Mouse (Mus musculus) myocyte (in vitro differentiated cells): ENCODE data around the gene Etv1. TPM values are rescaled to one million over a fixed set of nuclear protein-coding genes. Genes with fewer than 3 reads are reported as not detected.

Source experiments
- H3K27me3 ChIP-seq: one replicate; pipeline ENCODE4 v1.6.1; 2011; ENCODE audit not compliant: control insufficient read depth, insufficient read depth, insufficient read length
- H3K36me3 ChIP-seq: one replicate; pipeline ENCODE4 v1.6.1; 2011; ENCODE audit not compliant: control insufficient read depth, insufficient read depth
- H3K4me2 ChIP-seq: one replicate; pipeline ENCODE4 v1.6.1; 2011; ENCODE audit warnings: low read depth, control low read depth
- H3K4me3 ChIP-seq: one replicate; pipeline ENCODE4 v1.5.1; 2011; ENCODE audit warnings: mild to moderate bottlenecking, control low read depth, moderate library complexity
- H3K79me2 ChIP-seq: one replicate; pipeline ENCODE4 v1.6.1; 2011; ENCODE audit not compliant: control insufficient read depth, insufficient read depth
- H3ac ChIP-seq: one replicate; pipeline ENCODE4 v1.6.1; 2011; ENCODE audit not compliant: control insufficient read depth, insufficient read length
- CEBPB ChIP-seq: IDR thresholded peaks from 2 replicates; pipeline ENCODE4 v1.6.1; 2011; ENCODE audit warnings: mild to moderate bottlenecking, moderate library complexity; ENCODE audit not compliant: poor library complexity, insufficient read depth, severe bottlenecking
- E2F4 ChIP-seq: IDR thresholded peaks from one replicate; pipeline ENCODE4 v1.6.1; 2011; ENCODE audit warnings: mild to moderate bottlenecking, control low read depth, moderate library complexity; ENCODE audit not compliant: insufficient read depth
- MAX ChIP-seq: IDR thresholded peaks from one replicate; pipeline ENCODE4 v1.6.1; 2011; ENCODE audit warnings: low read depth, mild to moderate bottlenecking, control low read depth
- MYOD1 ChIP-seq, 3 experiments: IDR thresholded peaks; one replicate each; pipeline ENCODE4 v1.6.1; 2011; ENCODE audit warnings: control low read depth in 2 of 3, low read depth in 2 of 3, mild to moderate bottlenecking in 2 of 3, moderate library complexity in 1 of 3; ENCODE audit not compliant: insufficient read length in 2 of 3, control insufficient read depth in 1 of 3
- MYOG ChIP-seq, 3 experiments: IDR thresholded peaks; one replicate each; pipeline ENCODE4 v1.6.1; 2011; ENCODE audit warnings: control low read depth in 2 of 3, low read depth in 2 of 3, mild to moderate bottlenecking in 2 of 3; ENCODE audit not compliant: insufficient read length in 2 of 3, control insufficient read depth in 1 of 3, insufficient read depth in 1 of 3
- POLR2A ChIP-seq: IDR thresholded peaks from one replicate; pipeline ENCODE4 v1.6.1; 2011; ENCODE audit warnings: low read depth, mild to moderate bottlenecking, control low read depth, moderate library complexity; ENCODE audit not compliant: insufficient read length
- POLR2AphosphoS2 ChIP-seq: IDR thresholded peaks from one replicate; pipeline ENCODE4 v1.6.1; 2011; ENCODE audit warnings: low read depth, control low read depth; ENCODE audit not compliant: insufficient read length
- REST ChIP-seq: IDR thresholded peaks from one replicate; pipeline ENCODE4 v1.6.1; 2011; ENCODE audit warnings: mild to moderate bottlenecking, control low read depth, moderate library complexity; ENCODE audit not compliant: insufficient read depth, insufficient read length
- SRF ChIP-seq: IDR thresholded peaks from one replicate; pipeline ENCODE4 v1.6.1; 2011; ENCODE audit warnings: low read depth; ENCODE audit not compliant: control insufficient read depth, insufficient read length
- TCF12 ChIP-seq: IDR thresholded peaks from one replicate; pipeline ENCODE4 v1.6.1; 2011; ENCODE audit warnings: mild to moderate bottlenecking, control low read depth; ENCODE audit not compliant: poor library complexity, insufficient read depth, severe bottlenecking
- TCF3 ChIP-seq: IDR thresholded peaks from one replicate; pipeline ENCODE4 v1.6.1; 2011; ENCODE audit warnings: low read depth, control low read depth; ENCODE audit not compliant: insufficient read length
- USF1 ChIP-seq: IDR thresholded peaks from one replicate; pipeline ENCODE4 v1.6.1; 2011; ENCODE audit warnings: low read depth, mild to moderate bottlenecking, control low read depth, moderate library complexity
- polyA plus RNA-seq: library from polyadenylated mRNA; unstranded; fragments of >200 nt; fragmentation: generic; extraction: Trizol; gene quantifications from one replicate; pipeline ENCODE4 v1.2.1, GENCODE M21; 2012; ENCODE audit warnings: missing spikeins

Etv1 gene
- polyA plus RNA-seq, 1 experiment, result 4.4 TPM

GRCm38 (mm10) chr12:38786571-38786970, 7.4 kb downstream of the Etv1 start:
- H3K27me3 ChIP-seq, result no peaks in the 10 kb centered on the region
- H3K4me3 ChIP-seq, result no peak overlapping the region
- no peak overlapping the region for H3ac ChIP-seq
- no peaks in the 10 kb centered on the region for H3K36me3 ChIP-seq
- TF ChIP-seq MYOD1 (IDR thresholded peaks at IDR 0.05; ENCODE audit: control insufficient read depth in 1 of 3, insufficient read length in 2 of 3, low read depth in 2 of 3), result no peak
- no peak for TF ChIP-seq MYOG (IDR thresholded peaks at IDR 0.05; ENCODE audit: control insufficient read depth in 1 of 3, insufficient read depth in 1 of 3, insufficient read length in 2 of 3, low read depth in 2 of 3)
- TF ChIP-seq CEBPB, result no peak
- TF ChIP-seq POLR2AphosphoS2, result no peak
- TF ChIP-seq MAX, result no peak
- no peak for TF ChIP-seq TCF12
- TF ChIP-seq SRF, result no peak
- no peak for TF ChIP-seq TCF3
- no peak for TF ChIP-seq REST
- no peak for TF ChIP-seq POLR2A
- TF ChIP-seq USF1, result no peak
- TF ChIP-seq E2F4, result no peak
- no peaks in the 10 kb centered on the region for H3K79me2 ChIP-seq
- no peak overlapping the region for H3K4me2 ChIP-seq

- Histone ChIP-seq H3K27me3 (no peaks in the 10 kb centered on the region), H3K79me2 (no peaks in the 10 kb centered on the region), H3ac (no peak overlapping the region), H3K4me3 (no peak overlapping the region), H3K36me3 (no peaks in the 10 kb centered on the region), H3K4me2 (peak overlapping the region; percentile 77)
- TF ChIP-seq TCF3, result no peak
- no peak for TF ChIP-seq MYOD1 (IDR thresholded peaks at IDR 0.05; ENCODE audit: control insufficient read depth in 1 of 3, insufficient read length in 2 of 3, low read depth in 2 of 3)
- TF ChIP-seq POLR2A, result no peak
- no peak for TF ChIP-seq CEBPB
- no peak for TF ChIP-seq POLR2AphosphoS2
- no peak for TF ChIP-seq E2F4
- no peak for TF ChIP-seq MYOG (IDR thresholded peaks at IDR 0.05; ENCODE audit: control insufficient read depth in 1 of 3, insufficient read depth in 1 of 3, insufficient read length in 2 of 3, low read depth in 2 of 3)
- TF ChIP-seq SRF, result no peak
- TF ChIP-seq REST, result no peak
- TF ChIP-seq MAX, result no peak
- TF ChIP-seq TCF12, result no peak
- TF ChIP-seq USF1, result no peak
These were observed 8.5 kb downstream of the Etv1 start for GRCm38 (mm10) chr12:38787704-38788103.

- Histone ChIP-seq H3K4me2 (peak overlapping the region; percentile 77), H3K36me3 (no peaks in the 10 kb centered on the region), H3ac (no peak overlapping the region), H3K4me3 (no peak overlapping the region), H3K27me3 (no peaks in the 10 kb centered on the region), H3K79me2 (no peaks in the 10 kb centered on the region)
- TF ChIP-seq MAX, result peak; percentile 72
- TF ChIP-seq USF1, result peak; percentile 61
- TF ChIP-seq MYOD1 (IDR thresholded peaks at IDR 0.05; ENCODE audit: control insufficient read depth in 1 of 3, insufficient read length in 2 of 3, low read depth in 2 of 3), result peak in 1 of 3 experiments; percentile 28
- TF ChIP-seq POLR2A, result no peak
These were observed 9.4 kb downstream of the Etv1 start for GRCm38 (mm10) chr12:38788621-38789020.

- Histone ChIP-seq H3K79me2 (no peaks in the 10 kb centered on the region), H3K4me2 (no peak overlapping the region), H3K4me3 (no peak overlapping the region), H3K36me3 (peaks cover 4% of the 10 kb centered on the region), H3K27me3 (no peaks in the 10 kb centered on the region), H3ac (no peak overlapping the region)
- no peak for TF ChIP-seq USF1
- TF ChIP-seq MAX, result no peak
- TF ChIP-seq POLR2A, result no peak
- no peak for TF ChIP-seq TCF12
- TF ChIP-seq TCF3, result no peak
- no peak for TF ChIP-seq CEBPB
- TF ChIP-seq POLR2AphosphoS2, result no peak
- TF ChIP-seq MYOG (IDR thresholded peaks at IDR 0.05; ENCODE audit: control insufficient read depth in 1 of 3, insufficient read depth in 1 of 3, insufficient read length in 2 of 3, low read depth in 2 of 3), result no peak
- no peak for TF ChIP-seq SRF
- TF ChIP-seq E2F4, result no peak
- TF ChIP-seq REST, result no peak
- TF ChIP-seq MYOD1 (IDR thresholded peaks at IDR 0.05; ENCODE audit: control insufficient read depth in 1 of 3, insufficient read length in 2 of 3, low read depth in 2 of 3), result no peak
These were observed 10.7 kb downstream of the Etv1 start for GRCm38 (mm10) chr12:38789789-38790355.

GRCm38 (mm10) chr12:38793076-38793475, 13.9 kb downstream of the Etv1 start:
- H3K4me2 ChIP-seq, result no peak overlapping the region
- H3K79me2 ChIP-seq, result no peaks in the 10 kb centered on the region
- TF ChIP-seq TCF3 (no peak), CEBPB (no peak), E2F4 (no peak), REST (no peak), MYOG (IDR thresholded peaks at IDR 0.05; ENCODE audit: control insufficient read depth in 1 of 3, insufficient read depth in 1 of 3, insufficient read length in 2 of 3, low read depth in 2 of 3) (no peak), POLR2AphosphoS2 (no peak), MYOD1 (IDR thresholded peaks at IDR 0.05; ENCODE audit: control insufficient read depth in 1 of 3, insufficient read length in 2 of 3, low read depth in 2 of 3) (no peak), USF1 (no peak), MAX (no peak), POLR2A (no peak), TCF12 (no peak), SRF (no peak)
- H3ac ChIP-seq, result no peak overlapping the region
- H3K36me3 ChIP-seq, result peaks cover 4% of the 10 kb centered on the region
- H3K4me3 ChIP-seq, result no peak overlapping the region
- H3K27me3 ChIP-seq, result no peaks in the 10 kb centered on the region
